Mouse (Mus musculus) lung, embryonic 14.5 days (tissue): Measurements from ENCODE around the gene Nhlh1. TPM values are rescaled to one million over a fixed set of nuclear protein-coding genes. Genes with fewer than 3 reads are reported as not detected.
A peak's percentile ranks its signal among the peaks of the same experiment; 100 is the strongest.

Source experiments
- ATAC-seq: fragments of 200-750 bp; cut with Nextera tagmentation; 2 replicates; pipeline ENCODE4 v1.8.0; 2017; ENCODE audit warnings: mild to moderate bottlenecking, moderate TSS enrichment, moderate library complexity; ENCODE audit not compliant: insufficient read depth
- DNase-seq: peaks from one replicate; pipeline ENCODE4 v3.0.0-alpha.2; 2015
- H3K27ac ChIP-seq: fragments of 300-500 bp; sonication (generic); 2 replicates; pipeline ENCODE4 v1.5.1; 2014; ENCODE audit warnings: low read depth, mild to moderate bottlenecking, moderate library complexity
- H3K27me3 ChIP-seq: fragments of 300-500 bp; sonication (generic); 2 replicates; pipeline ENCODE4 v1.6.1; 2014; ENCODE audit warnings: low read length, control low read depth; ENCODE audit not compliant: insufficient read depth
- H3K36me3 ChIP-seq: fragments of 300-500 bp; sonication (generic); 2 replicates; pipeline ENCODE4 v1.6.1; 2014; ENCODE audit warnings: control low read depth; ENCODE audit not compliant: insufficient read depth
- H3K4me1 ChIP-seq: fragments of 300-500 bp; sonication (generic); 2 replicates; pipeline ENCODE4 v1.6.1; 2014; ENCODE audit warnings: antibody characterized with exemption, control low read depth; ENCODE audit not compliant: insufficient read depth
- H3K4me2 ChIP-seq: fragments of 300-500 bp; sonication (generic); 2 replicates; pipeline ENCODE4 v1.6.1; 2014; ENCODE audit warnings: mild to moderate bottlenecking
- H3K4me3 ChIP-seq: fragments of 300-500 bp; sonication (generic); 2 replicates; pipeline ENCODE4 v1.5.1; 2014; ENCODE audit warnings: low read depth, low read length
- H3K9ac ChIP-seq: fragments of 300-500 bp; sonication (generic); 2 replicates; pipeline ENCODE4 v1.6.1; 2014
- H3K9me3 ChIP-seq: fragments of 300-500 bp; sonication (generic); 2 replicates; pipeline ENCODE4 v1.6.1; 2016; ENCODE audit warnings: low read depth, low read length, control low read depth
- CTCF ChIP-seq: IDR thresholded peaks from 2 replicates; pipeline ENCODE4 v1.5.1; 2016; ENCODE audit warnings: antibody characterized with exemption, low read depth
- WGBS: fragments of 180-500 bp; shearing (Covaris S2); extraction: QIAGEN DNeasy Blood & Tissue Kit; methylation state at CpG from one replicate; pipeline ENCODE4 v1.1.7; 2014; 5-methylcytosine and 5-hydroxymethylcytosine counted together
- polyA plus RNA-seq: library from polyadenylated mRNA; unstranded; fragments of >200 nt; fragmentation: Nextera tagmentation; extraction: Ambion mirVana; gene quantifications from 2 replicates; pipeline ENCODE4 v1.2.1, GENCODE M21; 2014

Gene Nhlh1
- polyA plus RNA-seq, 1 experiment from 2014 or later: not detected

GRCm38 (mm10) chr1:172082899-172083445, 25.6 kb upstream of the Nhlh1 start:
- no peaks in the 10 kb centered on the region; the same call in none of the 2 replicates for H3K4me1 ChIP-seq
- peaks cover 26% of the 10 kb centered on the region for H3K36me3 ChIP-seq
- no peaks in the 10 kb centered on the region for H3K27me3 ChIP-seq
- peak; percentile 74 for ATAC-seq
- H3K9me3 ChIP-seq: no peaks in the 10 kb centered on the region
- WGBS: under 1% methylated on average over 24 of the region's 24 CpGs
- peak; percentile 41 for DNase-seq
- TF ChIP-seq CTCF: no peak
- H3K4me2 ChIP-seq: peak overlapping the region; percentile 74
- peak overlapping the region; percentile 76 for H3K27ac ChIP-seq
- peak overlapping the region; percentile 91 for H3K9ac ChIP-seq
- H3K4me3 ChIP-seq: peak overlapping the region; percentile 74

GRCm38 (mm10) chr1:172082101-172082898, 24.9 kb upstream of the Nhlh1 start, which contains the start of the genes Copa and Ncstn:
Copa (plus strand) TSS chr1:172082529.
Ncstn (minus strand) TSS chr1:172082795.
- H3K36me3 ChIP-seq: peaks cover 25% of the 10 kb centered on the region
- WGBS: under 1% methylated on average over 40 of the region's 40 CpGs
- ATAC-seq (peak; percentile 99), DNase-seq (peak; percentile 99)
- TF ChIP-seq CTCF: peak; percentile 45
- peak within 1 kb of the TSS; percentile 76 for H3K27ac ChIP-seq
- H3K27me3 ChIP-seq: no peaks in the 10 kb centered on the region
- peak within 1 kb of the TSS; percentile 74 for H3K4me3 ChIP-seq
- no peaks in the 10 kb centered on the region for H3K9me3 ChIP-seq
- H3K4me1 ChIP-seq: no peaks in the 10 kb centered on the region; the same call in none of the 2 replicates
- peak within 1 kb of the TSS; percentile 74 for H3K4me2 ChIP-seq
- peak within 1 kb of the TSS; percentile 91 for H3K9ac ChIP-seq

GRCm38 (mm10) chr1:172077981-172078380, 20.6 kb upstream of the Nhlh1 start:
- Histone ChIP-seq H3K4me2 (no peak overlapping the region), H3K9me3 (no peaks in the 10 kb centered on the region), H3K9ac (no peak overlapping the region), H3K36me3 (peaks cover 66% of the 10 kb centered on the region), H3K27ac (no peak overlapping the region), H3K4me1 (no peaks in the 10 kb centered on the region), H3K27me3 (no peaks in the 10 kb centered on the region), H3K4me3 (no peak overlapping the region)
- 61% methylated on average over 5 of the region's 5 CpGs for WGBS
- TF ChIP-seq CTCF: no peak
- no peak for DNase-seq
- no peak for ATAC-seq

GRCm38 (mm10) chr1:172072604-172073003, 15.2 kb upstream of the Nhlh1 start:
- Histone ChIP-seq H3K27ac (no peak overlapping the region), H3K27me3 (no peaks in the 10 kb centered on the region), H3K4me3 (no peak overlapping the region), H3K4me1 (no peaks in the 10 kb centered on the region), H3K36me3 (peaks cover 95% of the 10 kb centered on the region), H3K9ac (no peak overlapping the region), H3K4me2 (no peak overlapping the region), H3K9me3 (no peaks in the 10 kb centered on the region)
- 96% methylated on average over 7 of the region's 7 CpGs for WGBS
- ATAC-seq (no peak), DNase-seq (no peak)
- no peak for TF ChIP-seq CTCF

- no peak overlapping the region for H3K4me3 ChIP-seq
- no peaks in the 10 kb centered on the region for H3K4me1 ChIP-seq
- no peaks in the 10 kb centered on the region for H3K27me3 ChIP-seq
- no peak for DNase-seq
- ATAC-seq: no peak
- no peak for TF ChIP-seq CTCF
- H3K36me3 ChIP-seq: peaks cover 100% of the 10 kb centered on the region
- no peaks in the 10 kb centered on the region for H3K9me3 ChIP-seq
- H3K27ac ChIP-seq: no peak overlapping the region
- H3K9ac ChIP-seq: no peak overlapping the region
- WGBS: 68% methylated on average over 4 of the region's 4 CpGs
- no peak overlapping the region for H3K4me2 ChIP-seq
Observed at GRCm38 (mm10) chr1:172071556-172071955, 14.2 kb upstream of the Nhlh1 start.

- TF ChIP-seq CTCF: no peak
- Histone ChIP-seq H3K9ac (no peak overlapping the region; the same call in 1 of the 2 replicates), H3K36me3 (peaks cover 100% of the 10 kb centered on the region), H3K27me3 (no peaks in the 10 kb centered on the region), H3K4me2 (no peak overlapping the region), H3K4me1 (no peaks in the 10 kb centered on the region), H3K27ac (no peak overlapping the region), H3K9me3 (no peaks in the 10 kb centered on the region), H3K4me3 (no peak overlapping the region)
- ATAC-seq: no peak
- WGBS: 44% methylated on average over 6 of the region's 6 CpGs
- no peak for DNase-seq
Observed at GRCm38 (mm10) chr1:172070227-172070626, 12.9 kb upstream of the Nhlh1 start.

- Histone ChIP-seq H3K4me1 (no peaks in the 10 kb centered on the region), H3K9ac (no peak overlapping the region), H3K4me3 (no peak overlapping the region), H3K27ac (no peak overlapping the region), H3K27me3 (no peaks in the 10 kb centered on the region), H3K9me3 (no peaks in the 10 kb centered on the region), H3K36me3 (peaks cover 59% of the 10 kb centered on the region), H3K4me2 (no peak overlapping the region)
- DNase-seq (no peak), ATAC-seq (no peak)
- no peak for TF ChIP-seq CTCF
- WGBS: 69% methylated on average over 13 of the region's 13 CpGs
Observed at GRCm38 (mm10) chr1:172064613-172065141, 7.3 kb upstream of the Nhlh1 start.
